Mouse (Mus musculus) cerebellum, adult (tissue): ENCODE data around the gene Selenof.
A peak's percentile ranks its signal among the peaks of the same experiment; 100 is the strongest.

ENCODE experiments used
- ATAC-seq: cut with Nextera tagmentation; 2 replicates; pipeline ENCODE4 v1.9.2; 2017; ENCODE audit warnings: mild to moderate bottlenecking, moderate library complexity, mixed read lengths; ENCODE audit not compliant: insufficient number of reproducible peaks, low FRiP score, low TSS enrichment

The Selenof gene

GRCm38 (mm10) chr3:144570047-144570815, at the start of gene Selenof, which contains the start of gene Hs2st1:
Gene Selenof (plus strand): TSS chr3:144570304.
Gene Hs2st1 (minus strand): TSS chr3:144570181.
- peak; percentile 97 for ATAC-seq

DNA sequence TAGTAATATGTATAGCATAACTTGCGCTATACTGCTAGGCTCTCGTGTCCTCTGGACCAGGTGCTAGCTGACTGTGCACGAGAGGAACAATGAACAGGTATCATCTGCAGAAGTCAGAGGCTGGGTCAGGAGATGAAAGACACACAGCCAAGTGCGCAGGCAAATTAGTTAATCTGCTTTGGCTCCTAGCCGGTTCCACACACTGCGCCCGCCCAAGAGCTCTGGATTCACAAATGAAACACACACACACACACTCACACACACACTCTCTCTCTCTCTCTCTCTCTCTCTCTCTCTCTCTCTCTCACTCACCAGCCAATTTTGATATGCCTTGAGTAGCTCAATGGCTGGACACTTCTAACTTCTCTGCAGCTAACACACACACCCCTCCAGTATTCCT, 42.2 kb upstream of the Selenof start:
- ATAC-seq: no peak

- ATAC-seq: peak; percentile 87
These were observed 39.1 kb upstream of the Selenof start for GRCm38 (mm10) chr3:144531023-144531422.

DNA sequence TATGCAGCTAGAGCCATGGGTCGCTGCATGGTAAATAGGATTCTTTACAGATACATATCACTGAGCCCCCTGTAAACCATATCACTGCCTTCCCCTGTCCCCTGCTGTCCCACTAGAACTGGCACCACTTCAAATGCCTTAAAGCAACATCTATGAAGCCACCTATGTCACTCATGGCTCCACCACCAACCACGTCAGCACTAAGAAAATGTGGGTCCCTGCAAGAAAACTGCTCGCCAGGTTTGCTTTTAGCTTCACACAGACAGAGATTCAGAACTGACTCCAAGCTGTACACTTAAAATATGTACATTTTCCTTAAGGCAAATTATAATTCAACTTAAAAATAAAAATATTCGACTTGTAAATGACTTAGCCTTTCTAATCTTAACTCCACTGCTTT, 35.0 kb upstream of the Selenof start:
- no peak for ATAC-seq

GRCm38 (mm10) chr3:144537078-144537855, 32.8 kb upstream of the Selenof start:
- ATAC-seq: peak; percentile 45

GRCm38 (mm10) chr3:144539051-144539450, 31.1 kb upstream of the Selenof start:
- no peak for ATAC-seq

DNA sequence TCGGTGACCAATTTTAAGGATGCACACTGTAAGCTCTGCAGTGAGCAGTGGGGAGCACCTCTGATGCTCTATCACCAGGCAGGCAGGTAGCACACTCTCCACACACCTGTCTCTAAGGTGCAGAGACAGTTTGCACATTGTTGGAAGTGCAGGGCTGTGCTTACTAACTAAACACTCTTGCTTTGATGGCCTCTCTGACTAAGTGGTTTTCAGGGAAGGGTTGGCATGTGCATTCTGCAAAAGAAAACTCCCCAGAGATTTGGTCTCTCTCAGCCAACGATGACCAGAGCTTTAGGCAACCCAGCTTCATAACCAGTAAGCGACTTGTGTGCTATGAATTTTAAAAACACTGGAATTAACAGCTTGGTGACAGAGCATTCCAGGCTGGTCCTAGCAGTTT, 29.3 kb upstream of the Selenof start:
- ATAC-seq: no peak

- ATAC-seq: no peak
These were observed 28.1 kb upstream of the Selenof start for GRCm38 (mm10) chr3:144541906-144542438.

GRCm38 (mm10) chr3:144545152-144545551, 25.0 kb upstream of the Selenof start:
- ATAC-seq: no peak

GRCm38 (mm10) chr3:144545832-144546231, 24.3 kb upstream of the Selenof start:
- no peak for ATAC-seq

DNA sequence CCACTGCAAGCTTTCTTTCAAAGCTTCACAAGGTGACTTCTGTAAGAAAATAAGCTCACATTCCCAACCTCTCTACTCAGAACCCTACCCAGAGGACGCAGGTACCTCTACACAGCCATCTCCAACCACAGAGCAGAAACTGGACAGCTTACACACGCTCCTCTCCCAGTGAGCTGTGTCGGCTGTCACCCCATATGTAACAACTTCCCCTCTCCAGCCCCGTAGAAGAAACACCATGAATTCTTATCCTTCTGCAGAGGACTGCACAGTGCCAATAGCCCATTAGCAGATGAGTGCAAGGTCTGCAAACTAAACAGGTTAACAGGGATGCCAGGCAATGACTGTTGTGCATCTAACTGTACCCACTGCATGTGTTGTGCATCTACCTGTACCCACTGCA, 23.6 kb upstream of the Selenof start:
- ATAC-seq: no peak

DNA sequence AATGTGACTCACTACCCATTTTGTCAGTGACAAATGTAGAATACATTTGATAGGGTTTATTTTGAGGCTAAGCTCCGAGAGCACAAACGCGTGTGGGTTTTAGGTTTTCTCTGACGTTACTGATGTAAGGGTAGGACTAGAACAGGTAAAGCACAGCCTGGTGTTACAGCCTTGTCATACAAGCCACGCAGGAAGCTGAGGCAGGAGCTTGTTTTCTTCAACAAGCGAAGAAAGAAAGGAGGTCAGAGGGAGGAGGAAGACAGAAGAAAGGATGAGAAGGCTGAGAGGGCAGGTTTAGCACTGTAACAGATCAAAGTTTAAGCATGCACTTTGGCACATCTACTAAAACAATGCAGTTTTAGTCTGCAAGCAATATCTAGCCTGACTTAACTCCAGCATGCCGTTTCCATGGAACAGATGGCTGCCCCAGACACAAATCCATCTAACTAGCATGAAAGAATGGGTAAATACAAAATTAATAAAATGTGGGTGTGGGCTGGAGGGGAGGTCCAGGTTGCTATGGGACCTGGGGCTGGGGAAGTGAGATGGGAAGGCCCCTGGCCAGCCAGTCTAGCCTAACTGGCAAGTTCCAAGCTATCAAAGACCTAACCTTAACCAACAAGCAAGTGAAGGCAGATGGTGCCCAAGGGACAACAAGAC, 21.8 kb upstream of the Selenof start:
- ATAC-seq: no peak

- ATAC-seq: no peak
These were observed 20.1 kb upstream of the Selenof start for GRCm38 (mm10) chr3:144550036-144550435.

DNA sequence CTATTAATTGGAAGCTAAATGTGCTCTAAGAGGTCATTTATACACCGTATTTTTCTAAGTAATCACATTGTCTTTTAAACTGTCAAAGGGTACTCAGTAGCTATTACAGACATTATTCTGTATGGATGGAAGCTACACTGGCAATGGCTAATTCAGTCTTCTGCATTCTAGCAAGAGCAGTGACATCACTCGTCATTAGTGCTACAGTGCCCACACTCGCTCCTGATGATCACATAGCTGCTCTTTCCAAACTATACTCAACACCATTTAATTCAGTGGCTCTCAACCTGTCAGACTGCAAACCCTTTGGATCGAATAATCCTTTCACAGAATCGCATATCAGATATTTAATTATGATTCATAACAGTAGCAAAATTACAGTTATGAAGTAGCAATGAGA, 19.4 kb upstream of the Selenof start:
- ATAC-seq: no peak

GRCm38 (mm10) chr3:144551416-144551815, 18.7 kb upstream of the Selenof start:
- ATAC-seq: no peak

- ATAC-seq: no peak
These were observed 16.2 kb upstream of the Selenof start for GRCm38 (mm10) chr3:144553942-144554341.

- no peak for ATAC-seq
These were observed 15.6 kb upstream of the Selenof start for GRCm38 (mm10) chr3:144554503-144554902.

- no peak for ATAC-seq
These were observed 15.0 kb upstream of the Selenof start for GRCm38 (mm10) chr3:144555144-144555543.

GRCm38 (mm10) chr3:144556625-144557324, 13.3 kb upstream of the Selenof start:
- ATAC-seq: 0 out of 2 replicates have a peak, but pooled peaks have one; percentile 51

- no peak for ATAC-seq
These were observed 11.8 kb upstream of the Selenof start for GRCm38 (mm10) chr3:144558274-144558673.
